Mouse (Mus musculus) frontal cortex, postnatal 14 days (tissue): ENCODE data around the gene Wdr5.

Experiments used
- DNase-seq, 2 experiments: peaks; one replicate each; pipeline ENCODE4 v3.0.0; 2022; ENCODE audit warnings: low spot score in 2 of 2

Wdr5 gene

DNA sequence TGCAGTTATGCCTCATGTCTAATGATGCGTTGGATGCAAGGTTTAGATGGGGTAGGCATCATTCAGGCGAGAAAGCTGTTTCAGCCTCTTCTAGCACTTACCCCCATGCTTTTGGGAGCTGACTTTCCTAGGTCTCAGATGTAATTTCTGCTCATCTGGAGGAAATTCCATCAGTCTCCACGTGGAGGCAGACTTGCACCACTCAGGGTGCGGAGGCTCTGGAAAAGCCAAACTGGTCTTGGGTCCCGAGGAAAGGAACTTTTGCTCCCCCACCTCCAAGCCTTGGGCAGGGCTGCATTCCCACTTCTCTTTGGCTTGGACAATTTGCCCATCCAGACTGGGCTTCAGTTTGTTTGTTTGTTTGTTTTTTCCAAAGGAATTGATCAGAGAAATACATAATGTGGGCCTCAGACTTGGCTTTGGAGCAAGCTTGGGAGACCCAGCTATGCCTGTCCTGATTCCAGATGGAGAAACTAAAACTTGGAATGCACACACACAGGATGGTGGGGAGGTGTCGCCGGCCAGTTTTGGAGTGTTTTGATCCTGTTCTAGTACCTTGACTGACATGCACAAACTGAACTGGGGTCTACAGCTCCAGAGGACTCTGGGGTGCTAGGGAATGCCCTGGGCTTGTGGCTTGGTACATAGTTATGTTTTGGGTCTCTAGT is 37.8 kb downstream of the Wdr5 start:
- DNase-seq = peak; percentile 44 to 74

DNA sequence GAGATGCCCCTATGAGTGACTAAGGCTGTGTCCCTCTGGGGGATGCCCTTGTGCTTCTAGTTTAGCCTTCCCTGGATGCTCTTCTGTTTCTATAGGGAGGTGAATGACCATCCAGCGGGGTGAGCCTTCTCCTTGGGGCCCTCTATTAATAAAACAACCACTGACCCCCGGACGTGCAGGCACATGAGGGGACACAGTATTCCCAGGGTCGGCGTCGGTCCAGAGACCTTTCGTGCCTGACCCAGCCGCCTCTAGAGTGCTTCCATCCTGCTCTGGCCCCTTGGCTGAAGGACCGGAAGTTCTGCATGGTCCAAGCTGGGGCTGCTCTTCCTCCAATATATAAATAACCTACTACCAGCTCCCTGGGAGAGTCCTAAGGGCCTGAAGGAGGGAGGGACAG is 39.4 kb downstream of the Wdr5 start:
- DNase-seq = no peak

DNA sequence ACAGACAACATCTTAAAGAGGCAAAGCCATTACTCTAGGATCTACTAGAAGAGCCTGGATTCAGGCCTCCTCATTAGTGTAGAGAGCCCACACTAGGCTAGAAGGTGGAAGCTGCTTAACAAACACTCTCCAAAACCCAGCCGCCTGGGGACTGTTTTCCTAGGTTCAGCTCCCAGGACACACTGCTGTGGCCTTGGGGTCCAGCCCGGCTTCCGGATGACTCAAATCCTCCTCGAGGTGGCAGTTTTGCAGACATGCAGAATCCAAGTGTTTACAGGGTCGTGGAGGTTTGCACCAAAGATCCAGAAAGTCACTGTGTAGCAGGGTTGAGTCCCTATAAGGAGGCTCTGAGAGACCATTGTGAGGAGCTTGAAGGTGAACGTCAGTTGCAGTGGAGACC is 42.0 kb downstream of the Wdr5 start:
- no peak for DNase-seq

DNA sequence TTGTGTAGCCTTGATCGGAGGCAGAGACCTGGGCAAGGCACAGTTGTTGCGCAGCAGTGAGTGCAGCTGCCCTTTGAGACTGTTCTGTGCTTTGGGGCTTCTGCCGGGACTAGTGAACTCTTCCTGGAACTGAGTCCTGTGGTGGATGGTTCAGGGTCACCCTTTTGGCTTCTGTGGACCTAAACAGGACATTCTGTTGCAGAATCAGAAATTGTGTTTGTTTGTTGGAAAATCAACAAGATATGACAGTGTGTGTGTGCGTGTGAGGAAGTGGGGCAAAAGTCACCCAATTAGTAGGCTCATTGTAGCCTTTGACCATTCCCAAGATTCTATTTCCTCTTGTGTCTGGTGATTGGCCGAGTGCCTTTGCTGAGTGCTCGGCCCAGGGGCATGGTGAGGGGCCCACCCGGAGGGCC is 45.8 kb downstream of the Wdr5 start:
- no peak for DNase-seq

DNA sequence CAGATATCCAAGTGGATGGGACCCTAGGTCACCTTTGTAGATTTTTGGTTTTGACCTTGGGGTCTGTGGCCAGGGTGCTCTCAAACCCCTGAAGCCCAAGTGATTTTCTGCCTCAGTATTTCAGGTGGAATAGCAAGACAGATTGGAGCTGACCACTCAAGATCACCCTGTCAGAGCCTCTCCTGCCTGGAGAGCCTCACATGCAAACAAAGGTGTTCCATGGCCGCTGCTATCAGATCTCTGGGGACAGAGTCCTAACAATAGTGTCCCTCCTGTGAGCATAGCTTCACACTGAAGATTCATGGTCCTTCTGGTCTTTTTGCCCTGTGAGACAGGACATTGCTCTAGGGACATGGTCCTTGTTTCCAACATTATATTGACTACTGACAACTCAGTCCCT is 46.2 kb downstream of the Wdr5 start:
- DNase-seq = no peak

DNA sequence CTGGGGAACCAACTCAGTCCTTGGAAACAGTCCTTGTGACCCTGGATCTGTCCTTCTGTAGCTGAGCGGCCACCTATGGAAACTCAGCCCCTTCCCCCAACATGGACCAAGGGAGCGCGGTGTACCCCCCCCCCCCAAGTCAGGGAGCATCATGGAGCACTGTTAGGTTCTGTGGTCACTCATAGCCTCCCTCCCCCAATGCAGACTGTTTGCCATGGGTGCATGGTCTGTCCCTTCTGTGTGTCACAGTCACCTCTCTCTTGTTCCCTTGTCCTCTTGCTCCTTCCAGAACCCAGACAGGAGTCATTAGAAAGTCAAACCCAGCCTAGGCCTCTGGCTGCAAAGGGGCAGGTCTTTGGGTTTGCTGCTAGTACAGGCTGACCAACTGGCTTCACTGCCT is 46.9 kb downstream of the Wdr5 start:
- no peak for DNase-seq

DNA sequence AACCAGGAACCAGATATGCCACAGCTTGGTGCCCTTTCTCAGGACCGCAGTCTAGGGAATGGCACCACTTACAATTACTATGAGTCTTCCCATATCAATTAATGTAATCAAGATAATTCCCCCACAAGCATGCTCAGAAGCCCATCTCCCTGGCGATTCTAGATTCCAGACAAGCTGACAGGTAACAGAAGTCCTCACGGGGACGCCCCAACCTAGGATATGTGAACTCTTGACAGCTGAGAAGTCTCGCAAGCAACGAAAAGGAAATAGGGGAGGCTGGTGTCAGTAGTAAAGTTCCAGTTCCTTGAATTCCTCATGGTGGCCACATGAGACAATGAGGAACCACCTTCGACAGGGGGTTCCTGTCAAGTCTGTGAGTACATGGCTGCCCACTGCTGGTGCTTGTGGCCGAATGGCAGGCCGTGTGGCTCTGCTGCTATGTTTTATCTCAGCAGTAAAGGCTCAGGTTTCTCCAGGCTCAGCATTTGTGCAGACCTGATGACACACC is 48.7 kb downstream of the Wdr5 start:
- DNase-seq = no peak

DNA sequence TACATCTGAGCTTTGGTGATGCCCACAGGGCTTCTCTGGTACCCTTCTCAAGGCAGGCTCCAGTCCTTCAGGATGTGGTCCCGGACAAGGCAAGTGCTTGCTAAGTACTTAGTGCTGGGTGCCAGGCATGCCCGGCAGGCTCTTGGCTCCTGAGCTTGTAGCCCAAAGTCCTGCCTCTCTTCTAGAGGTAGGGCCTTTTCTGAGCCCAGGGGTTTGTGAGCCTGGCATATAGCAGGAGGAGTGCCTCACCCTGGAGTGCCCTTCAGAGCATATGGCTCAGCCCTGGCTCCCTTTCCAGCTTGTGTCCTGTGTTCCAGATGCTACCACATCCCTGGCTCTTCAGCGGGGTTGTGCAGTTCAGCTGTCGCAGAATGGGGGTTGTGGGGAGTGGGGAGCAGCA is 49.7 kb downstream of the Wdr5 start:
- DNase-seq = no peak

DNA sequence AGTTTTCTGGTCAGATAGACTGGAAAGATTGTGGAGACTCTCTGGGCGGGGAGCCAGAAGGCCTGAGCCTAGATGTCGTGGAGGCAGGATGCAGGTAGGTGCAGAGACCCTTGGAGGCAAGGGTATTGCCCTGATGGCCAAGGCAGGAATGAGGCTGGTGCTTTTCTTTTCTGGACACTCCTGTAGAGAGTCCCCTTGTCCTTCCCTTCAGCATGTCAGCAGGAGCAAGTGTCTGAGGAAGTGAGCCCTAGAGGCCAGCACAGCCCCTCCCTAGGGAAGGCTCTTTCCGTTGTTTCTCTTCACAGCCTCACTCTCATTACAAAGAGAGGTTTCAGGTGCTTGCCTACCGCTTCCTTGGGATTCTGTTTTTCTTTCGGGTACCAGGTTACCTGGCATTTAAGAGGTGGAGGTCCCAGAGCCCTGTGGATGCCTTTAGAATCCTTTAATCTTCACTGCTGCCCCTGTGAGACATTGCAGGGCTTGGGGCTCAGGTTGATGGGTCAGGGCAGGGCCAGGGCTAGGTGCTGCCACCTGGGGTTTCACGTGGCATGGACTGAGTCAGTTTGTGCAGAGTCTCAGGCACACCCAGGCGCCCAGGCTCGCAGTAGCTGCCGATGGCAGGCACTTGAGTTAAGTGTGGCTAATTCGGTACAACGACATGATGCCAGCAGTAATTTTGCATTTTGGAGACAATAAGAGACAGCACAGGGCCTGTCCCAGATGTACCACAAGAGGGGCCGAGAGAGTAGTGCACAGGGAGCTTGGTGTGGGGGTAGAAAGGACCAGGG is 50.6 kb downstream of the Wdr5 start:
- no peak for DNase-seq

DNA sequence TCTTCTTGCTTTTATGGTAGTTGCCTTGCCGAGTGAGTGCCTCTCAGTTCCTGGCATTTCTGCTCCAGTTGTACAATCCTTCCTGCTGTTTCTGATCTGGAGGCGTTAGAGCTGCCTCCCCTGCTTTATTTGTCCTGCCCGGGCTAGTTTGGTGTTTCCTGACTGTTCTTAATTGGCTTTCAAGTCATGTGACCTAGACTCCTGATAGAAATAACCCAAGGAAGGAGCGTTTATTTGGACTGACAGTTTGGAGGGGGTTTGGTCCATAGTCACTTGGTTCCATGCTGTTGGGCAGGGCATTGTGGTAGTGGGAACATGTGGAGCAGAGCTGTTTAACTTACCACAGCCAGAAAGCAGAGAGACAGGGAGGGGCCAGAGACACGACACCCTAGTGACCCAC is 55.9 kb downstream of the Wdr5 start:
- DNase-seq = no peak

DNA sequence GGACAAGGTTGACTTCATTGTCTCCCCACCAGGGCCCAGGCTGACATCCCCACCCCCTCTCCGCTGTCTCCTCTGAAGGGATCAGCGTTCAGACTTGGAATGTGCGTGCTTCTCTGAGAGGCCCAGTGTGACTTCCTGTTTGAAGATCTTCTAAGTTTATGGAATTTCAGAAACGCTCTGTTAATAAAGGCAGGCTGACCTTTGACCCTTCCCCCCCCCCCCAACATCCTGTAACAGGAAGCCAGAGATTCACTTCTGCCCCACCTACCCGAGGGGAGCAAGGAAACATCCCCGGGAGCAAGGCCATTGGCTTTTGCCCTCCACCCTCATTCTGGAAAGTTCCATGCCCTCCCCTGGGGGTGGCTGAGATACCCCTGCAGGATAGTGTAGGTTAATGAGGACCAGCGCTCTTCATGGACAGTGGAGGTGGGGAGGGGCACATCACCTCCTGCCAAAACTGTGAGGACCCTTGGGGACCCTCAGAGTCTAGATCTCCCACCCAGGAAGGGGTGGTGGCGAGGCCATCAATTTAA is 57.4 kb downstream of the Wdr5 start:
- DNase-seq = no peak

DNA sequence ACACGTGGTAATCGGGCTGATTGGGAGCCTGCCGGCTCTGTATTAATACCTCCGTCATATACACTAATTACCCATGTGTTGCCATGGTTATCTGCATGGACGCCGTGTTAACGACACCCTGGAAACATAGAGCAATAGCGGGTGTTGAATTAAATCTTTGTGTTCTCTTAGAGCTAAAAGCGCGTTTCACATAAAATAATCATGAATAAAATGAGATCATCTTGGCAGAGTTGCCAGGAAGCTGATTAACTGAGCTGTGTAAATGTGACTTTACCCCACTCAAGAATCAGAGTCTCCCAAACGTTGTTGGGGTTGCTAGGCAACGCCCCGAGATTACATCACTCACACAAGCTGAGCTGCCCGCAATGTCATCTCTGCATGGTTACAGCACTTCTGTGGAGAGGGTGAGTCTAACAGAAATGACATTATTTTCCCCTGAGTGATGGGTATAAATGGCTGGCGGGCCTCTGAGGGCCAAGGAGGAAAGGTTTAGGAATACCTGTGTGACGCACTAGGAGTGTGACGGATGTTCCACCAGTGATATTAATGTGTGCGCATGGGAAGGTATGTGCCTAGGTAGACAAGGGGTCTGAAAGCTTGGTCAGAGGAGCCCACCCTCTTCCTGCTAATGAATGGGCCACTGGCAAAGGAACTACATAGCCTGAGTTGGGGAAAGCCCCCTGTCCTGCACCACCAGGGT is 58.1 kb downstream of the Wdr5 start:
- DNase-seq = peak; percentile 73 to 81

DNA sequence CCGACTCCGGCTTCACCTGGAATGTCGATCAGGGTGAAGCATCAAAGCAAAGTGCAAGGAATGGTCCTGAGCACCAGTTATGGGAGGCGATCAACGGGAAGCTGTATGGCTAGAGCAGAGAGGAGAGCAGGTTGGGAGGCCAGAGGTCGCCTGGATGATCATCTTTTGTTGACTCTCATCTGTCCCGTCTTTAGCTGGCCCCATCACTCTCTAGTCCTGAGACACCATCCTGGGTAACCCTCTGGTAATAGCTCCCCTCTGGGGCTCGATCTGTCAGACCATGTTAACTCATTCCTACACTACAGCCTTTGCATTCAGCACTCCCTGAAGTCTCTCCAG is 58.6 kb downstream of the Wdr5 start:
- no peak for DNase-seq

DNA sequence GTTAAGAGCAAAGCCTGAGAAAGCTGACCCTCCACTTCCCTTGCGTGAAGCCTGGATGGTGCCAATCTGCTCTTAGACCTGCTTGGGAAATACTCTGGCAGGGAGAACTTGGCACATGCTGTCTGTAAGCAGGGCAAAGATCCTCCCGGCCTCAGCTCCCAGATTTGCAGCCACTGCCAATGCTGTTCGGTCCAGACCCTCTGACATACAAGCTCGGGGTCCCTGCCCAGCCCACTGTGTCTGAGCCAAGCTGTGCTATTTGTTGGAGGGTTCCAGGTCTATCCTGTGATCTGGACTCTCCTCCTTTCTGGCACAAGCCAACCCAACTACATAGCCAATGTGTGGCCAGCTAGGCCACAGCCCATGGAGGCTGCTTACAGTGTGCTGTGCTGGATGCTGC is 61.5 kb downstream of the Wdr5 start:
- no peak for DNase-seq

DNA sequence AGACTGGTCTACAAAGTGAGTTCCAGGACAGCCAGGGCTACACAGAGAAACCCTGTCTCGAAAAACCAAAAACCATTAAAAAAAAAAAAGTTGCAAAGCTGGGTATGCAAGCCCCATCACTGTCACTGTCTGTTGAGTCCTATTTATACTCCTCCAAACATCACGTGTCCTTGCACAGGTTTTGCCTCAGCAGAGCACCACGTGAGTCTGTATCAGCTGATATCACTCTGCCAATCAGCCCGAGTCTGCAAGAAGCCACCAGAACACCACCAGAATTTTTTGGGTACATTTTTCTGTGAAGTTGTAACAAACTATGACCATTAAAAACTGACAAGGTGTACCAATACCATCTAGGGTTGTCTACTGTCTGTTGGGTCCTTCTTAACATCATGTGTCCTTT is 63.6 kb downstream of the Wdr5 start:
- DNase-seq = no peak

DNA sequence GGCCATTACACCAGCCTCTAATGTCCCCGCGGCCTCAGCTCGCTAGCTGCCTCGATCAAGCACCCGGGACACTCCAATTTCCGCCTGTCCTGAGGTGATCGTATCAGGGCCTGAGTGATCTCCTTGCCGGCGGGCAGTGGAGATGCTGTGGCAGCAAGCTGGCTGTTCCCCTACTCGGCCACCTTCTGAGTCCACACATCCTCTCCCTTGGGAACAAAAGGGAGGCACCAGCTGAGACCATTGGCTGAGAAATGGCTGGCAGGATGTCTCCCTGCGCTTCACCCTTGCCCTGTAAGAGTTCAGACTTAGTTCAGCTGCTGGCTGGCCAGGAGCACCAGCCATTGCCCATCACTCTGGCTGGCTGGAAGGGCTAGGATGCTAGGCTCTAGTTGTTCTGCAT is 67.2 kb downstream of the Wdr5 start:
- DNase-seq = no peak

DNA sequence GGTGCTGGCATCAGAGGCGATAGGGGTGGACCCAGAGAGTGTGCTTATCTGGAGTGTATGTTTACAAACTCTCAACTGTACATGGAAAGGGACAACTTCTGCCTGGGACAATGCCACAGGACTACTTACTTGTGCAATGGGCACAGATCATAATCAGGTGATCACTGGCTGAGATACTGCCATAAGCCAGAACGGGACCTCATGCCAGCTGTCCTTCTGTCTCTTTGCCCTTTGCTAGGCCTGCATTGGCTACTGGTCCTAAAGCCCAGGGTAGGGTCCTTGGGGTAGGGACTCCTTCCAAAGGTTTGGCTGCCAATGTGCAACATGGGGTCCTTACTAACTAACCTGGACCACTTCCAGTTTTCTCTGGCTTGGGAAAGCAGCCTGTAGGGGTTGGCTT is 68.1 kb downstream of the Wdr5 start:
- no peak for DNase-seq

DNA sequence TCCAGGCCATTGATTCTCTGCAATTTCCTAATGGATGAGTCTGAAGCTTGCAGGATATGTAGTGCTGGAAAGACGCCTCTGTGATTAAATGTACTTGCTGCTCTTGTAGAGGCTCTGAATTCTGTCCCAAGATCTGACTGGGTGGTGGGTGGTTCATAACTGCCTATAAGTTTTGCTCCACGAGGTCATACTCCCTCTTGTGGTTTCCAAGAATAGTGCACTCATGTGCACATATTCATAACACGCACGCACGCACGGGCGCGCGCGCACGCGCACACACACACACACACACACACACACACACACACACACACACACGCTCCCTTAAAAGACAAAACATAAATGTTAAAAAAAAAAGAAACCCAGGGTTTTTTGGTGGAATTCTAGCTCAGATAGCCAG is 69.6 kb downstream of the Wdr5 start:
- DNase-seq = no peak
